Mouse (Mus musculus) lung, postnatal 10 days (tissue): Measurements from ENCODE around the gene Zfp652.
A peak's percentile ranks its signal among the peaks of the same experiment; 100 is the strongest.

Source experiments
- DNase-seq: peaks from one replicate; pipeline ENCODE4 v3.0.0; 2021

Zfp652 gene

DNA sequence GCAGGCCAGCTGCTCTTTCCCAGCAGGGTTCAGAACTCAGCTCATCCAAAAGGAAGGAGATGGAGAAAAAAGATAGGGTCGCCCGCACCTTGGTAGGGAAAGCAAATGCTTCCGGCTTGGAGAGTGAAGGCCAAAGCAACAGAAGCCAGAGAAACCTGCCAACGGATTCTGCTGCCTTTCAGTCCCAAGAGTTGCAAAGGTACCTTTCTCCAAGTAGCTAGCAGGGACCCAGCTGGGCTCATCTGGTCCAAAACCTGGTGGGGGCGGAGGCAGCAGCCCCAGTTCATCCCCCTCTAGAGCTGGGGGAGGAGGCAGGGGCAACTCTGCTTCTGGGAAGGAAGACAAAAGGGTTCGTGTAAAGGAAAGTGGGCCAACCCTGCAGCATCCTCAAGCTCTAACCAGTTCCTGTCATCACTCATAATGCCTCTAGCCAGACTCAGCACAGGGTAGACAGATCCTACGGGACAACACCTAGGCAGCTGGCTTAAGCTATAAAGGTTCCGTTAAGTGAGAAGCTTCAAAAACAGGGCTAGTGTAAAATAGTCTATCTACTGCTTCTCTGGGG, 120.6 kb downstream of the Zfp652 start:
- no peak for DNase-seq

- DNase-seq = no peak
Observed at GRCm38 (mm10) chr11:95833631-95834142, 121.2 kb downstream of the Zfp652 start.

- peak; percentile 79 for DNase-seq
Observed at GRCm38 (mm10) chr11:95834143-95834667, 121.7 kb downstream of the Zfp652 start.

- peak; percentile 50 for DNase-seq
Observed at GRCm38 (mm10) chr11:95834742-95835710, 122.6 kb downstream of the Zfp652 start.

- DNase-seq = no peak
Observed at GRCm38 (mm10) chr11:95835832-95836231, 123.4 kb downstream of the Zfp652 start.

GRCm38 (mm10) chr11:95836433-95836832, 124.0 kb downstream of the Zfp652 start:
- peak; percentile 31 for DNase-seq

GRCm38 (mm10) chr11:95837059-95837458, 124.6 kb downstream of the Zfp652 start, which contains the start of gene Gngt2:
Gene Gngt2, plus strand, starts transcription at chr11:95837216.
- DNase-seq = peak; percentile 94

GRCm38 (mm10) chr11:95838598-95838997, 126.1 kb downstream of the Zfp652 start:
- DNase-seq = no peak

DNA sequence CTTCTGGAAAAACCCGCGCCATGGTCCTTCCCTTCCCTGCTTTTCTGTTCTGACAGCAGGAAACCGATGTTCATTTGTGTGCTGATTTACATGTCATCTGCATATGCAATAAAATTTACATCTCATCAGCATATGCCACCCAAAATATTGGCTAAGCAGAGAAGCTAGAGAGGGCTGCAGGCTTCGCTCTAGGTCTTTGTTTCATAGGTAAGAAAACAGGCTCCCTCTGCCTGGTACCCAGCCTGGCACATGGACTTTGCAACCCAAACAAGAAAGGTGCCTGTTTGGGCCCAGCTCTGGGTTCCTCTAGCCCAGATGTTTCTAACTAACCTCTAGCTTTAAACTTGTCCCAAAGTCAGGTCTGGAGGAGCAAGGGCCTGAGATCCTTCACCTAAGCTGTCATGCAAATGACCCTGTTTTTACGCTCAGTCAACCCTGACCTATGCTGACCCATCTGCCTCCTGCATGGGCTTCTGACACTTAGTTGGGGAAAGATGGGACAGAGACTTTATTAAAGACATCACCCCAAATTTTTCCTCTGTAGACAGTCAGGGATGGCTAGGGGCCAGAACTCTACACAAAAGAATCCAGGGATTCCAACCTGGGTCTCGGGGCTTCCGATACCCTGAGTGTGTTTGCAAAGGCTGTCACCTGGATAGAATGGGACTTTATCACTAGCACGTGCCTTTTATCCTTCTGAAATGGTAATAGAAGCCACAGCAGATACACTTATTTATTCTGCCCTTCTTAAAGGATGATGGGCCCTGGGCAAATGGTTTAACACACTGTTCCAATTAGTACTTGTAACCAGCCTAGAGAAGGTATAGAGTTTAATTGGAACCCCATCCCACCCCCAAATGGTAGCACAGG, 126.8 kb downstream of the Zfp652 start:
- no peak for DNase-seq

- DNase-seq = no peak
Observed at GRCm38 (mm10) chr11:95840694-95841497, 128.4 kb downstream of the Zfp652 start.

DNA sequence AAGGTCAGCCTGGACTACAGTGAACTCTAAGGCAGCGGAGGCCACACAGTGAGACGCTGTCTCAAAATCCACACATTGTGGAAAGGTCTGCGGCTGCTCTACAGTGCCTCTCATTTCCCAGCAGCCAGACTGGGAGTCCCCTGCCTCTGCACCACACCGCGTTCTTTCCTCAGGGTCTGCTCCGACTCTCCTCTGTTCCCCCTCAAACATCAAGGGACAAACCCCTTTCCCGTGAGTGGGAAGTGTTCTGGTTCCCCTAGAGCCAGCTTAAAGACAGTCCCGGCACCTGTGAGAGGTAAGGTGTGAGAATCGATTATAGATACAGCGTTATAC, 129.0 kb downstream of the Zfp652 start:
- DNase-seq = no peak

DNA sequence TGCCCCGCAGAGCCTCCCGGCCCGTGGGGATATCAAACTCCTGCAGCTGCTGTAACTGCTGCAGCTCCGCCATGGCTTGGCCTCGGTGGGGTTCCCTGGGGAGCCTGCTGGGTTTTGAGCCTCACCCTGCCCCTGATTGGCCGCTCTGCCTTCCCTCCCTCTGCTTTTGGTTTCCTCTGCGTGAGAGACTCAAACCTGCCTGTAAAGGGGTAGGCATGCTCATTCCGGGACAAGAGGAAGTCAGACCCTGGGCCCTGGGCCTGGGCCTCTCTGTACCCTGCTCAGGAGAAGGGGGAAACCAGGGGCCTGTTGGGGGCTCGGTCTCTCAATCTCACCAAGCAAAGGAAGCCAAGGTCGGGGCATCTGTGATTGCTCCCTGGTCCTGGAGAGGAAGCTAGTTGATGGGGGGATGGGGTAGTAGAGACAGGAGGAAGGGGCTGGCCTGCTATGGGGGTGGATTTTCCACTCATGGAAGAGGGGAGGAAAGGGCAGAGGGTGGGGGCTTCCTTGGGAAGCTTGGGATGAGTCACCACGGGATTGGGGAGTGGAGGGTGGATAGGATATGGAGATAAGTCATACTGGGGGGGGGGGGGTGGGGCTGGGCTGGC, 129.7 kb downstream of the Zfp652 start, which contains the start of gene Abi3:
TSS of gene Abi3 (minus strand) at position 403 of the 608 bp plus-strand sequence.
- DNase-seq = peak; percentile 81

- peak; percentile 42 for DNase-seq
Observed at GRCm38 (mm10) chr11:95842953-95843352, 130.5 kb downstream of the Zfp652 start.

GRCm38 (mm10) chr11:95843421-95843950, 131.0 kb downstream of the Zfp652 start:
- peak; percentile 46 for DNase-seq

GRCm38 (mm10) chr11:95844935-95845334, 132.5 kb downstream of the Zfp652 start:
- DNase-seq = no peak

DNA sequence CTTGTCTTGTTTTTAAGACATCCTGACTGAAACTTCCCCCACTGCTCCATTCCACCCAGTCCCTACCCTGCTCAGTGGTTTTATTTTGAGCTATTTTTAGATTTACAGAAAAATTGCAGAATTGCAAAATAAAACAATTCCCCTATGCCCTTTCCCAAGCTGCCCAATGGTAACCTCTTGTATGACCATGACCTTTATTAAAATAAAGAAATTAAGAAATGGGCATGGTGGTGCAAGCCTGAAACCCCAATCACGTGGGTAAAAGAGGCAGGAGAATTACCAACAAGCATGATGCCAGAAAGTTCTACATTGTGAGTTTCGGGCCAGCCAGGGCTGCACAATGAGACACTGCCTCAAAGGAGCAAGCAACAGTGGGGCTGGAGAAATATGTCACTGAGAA, 138.4 kb downstream of the Zfp652 start:
- DNase-seq = no peak

GRCm38 (mm10) chr11:95853684-95854083, 141.2 kb downstream of the Zfp652 start:
- DNase-seq = peak; percentile 88

GRCm38 (mm10) chr11:95857306-95857705, 144.8 kb downstream of the Zfp652 start:
- no peak for DNase-seq

GRCm38 (mm10) chr11:95857716-95858527, 145.4 kb downstream of the Zfp652 start:
- peak; percentile 16 for DNase-seq
